18 mouse cellular contexts compared by ENCODE assay signal in genomic region chr3:86518506-86519109, GRCm38 (mm10). TPM values are rescaled to one million over a fixed set of nuclear protein-coding genes. Genes with fewer than 3 reads are reported as not detected.
"Had no signal": no experiment of that assay in that cellular context is flagged by ENCODE, and none has a peak within 500 bp of the region (broad histone marks: within the 10 kb centered on the region; RNA-seq: fewer than 3 reads in every experiment).

No protein-coding gene starts in this region.

- H3K27ac ChIP-seq: kidney, postnatal 0 days; layer of hippocampus, adult 2 months; liver, embryonic 13.5 days; macrophage; neural tube, embryonic 12.5 days; neural tube, embryonic 15.5 days; stomach, embryonic 15.5 days had no signal

- H3K27me3 ChIP-seq: liver, embryonic 13.5 days; neural tube, embryonic 12.5 days; neural tube, embryonic 15.5 days; stomach, embryonic 15.5 days had no signal

- H3K9me3 ChIP-seq: liver, embryonic 13.5 days; neural tube, embryonic 12.5 days; neural tube, embryonic 15.5 days; stomach, embryonic 15.5 days had no signal

- H3K4me1 ChIP-seq: liver, embryonic 13.5 days; neural tube, embryonic 12.5 days; neural tube, embryonic 15.5 days; stomach, embryonic 15.5 days had no signal

- DNase-seq: kidney, postnatal 25 days; layer of hippocampus, adult 9-11 months; liver, embryonic 13.5 days; lung, embryonic 14.5 days; midbrain, embryonic 14.5 days; right cerebral cortex, adult 18-20 months; right cerebral cortex, postnatal 14 days; right cerebral cortex, postnatal 4 days; thymus, postnatal 25 days had no signal

- H3K4me3 ChIP-seq: layer of hippocampus, adult 2 months; liver, embryonic 13.5 days; neural tube, embryonic 12.5 days; neural tube, embryonic 15.5 days; stomach, embryonic 15.5 days had no signal

- H3K36me3 ChIP-seq: liver, embryonic 13.5 days; neural tube, embryonic 12.5 days; neural tube, embryonic 15.5 days; stomach, embryonic 15.5 days had no signal

- H3K9ac ChIP-seq: liver, embryonic 13.5 days; lung, embryonic 14.5 days; neural tube, embryonic 12.5 days; neural tube, embryonic 15.5 days; stomach, embryonic 15.5 days had no signal

RNA-seq across cellular contexts. Expression of gene Mab21l2, which starts 29.8 kb away (rescaled TPM):
- total RNA-seq: layer of hippocampus, adult 2 months; layer of hippocampus, postnatal 25 days; liver, adult 2 months had no signal
- polyA plus RNA-seq: lung, postnatal 0 days; macrophage had no signal
